Mouse (Mus musculus): ENCODE measurements at regions not wholly inside any gene's neighbourhood (a gene's known extent, or its start where the extent isn't known, plus 50 kb on each side); places are given as distances from the start of the nearest gene placed in this dataset.

GRCm38 (mm10) chr4:7145756-7146155, 1093.1 kb downstream of the Car8 start:
- no peak for DNase-seq (ENCODE audit: low spot score in 2 of 2)

GRCm38 (mm10) chr4:7144215-7144614, 1094.6 kb downstream of the Car8 start:
- DNase-seq (ENCODE audit: low spot score in 2 of 2), result no peak

GRCm38 (mm10) chr4:7143676-7144075, 1095.2 kb downstream of the Car8 start:
- no peak for DNase-seq (ENCODE audit: low spot score in 2 of 2)

GRCm38 (mm10) chr4:7142781-7143180, 1096.1 kb downstream of the Car8 start:
- no peak for DNase-seq (ENCODE audit: low spot score in 2 of 2)

DNA sequence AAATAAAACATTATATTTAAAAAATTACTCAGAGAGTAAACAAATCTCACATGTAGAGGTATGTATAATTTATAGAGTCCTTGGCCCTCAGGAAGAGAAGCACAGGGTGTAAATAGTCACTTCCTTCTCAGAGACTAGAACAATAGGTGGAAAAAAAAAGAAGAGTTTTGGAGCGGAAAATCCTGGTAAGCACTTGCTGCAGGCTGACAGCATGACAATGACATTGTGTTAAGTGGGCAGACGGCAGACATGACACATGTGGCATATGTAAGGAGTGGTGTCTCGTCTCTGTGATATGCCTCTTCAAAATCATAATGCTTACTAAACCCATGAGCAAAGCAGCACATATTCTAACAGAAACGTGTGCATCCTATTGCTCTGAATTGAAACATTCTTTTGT, 1126.7 kb downstream of the Car8 start:
- DNase-seq (ENCODE audit: low spot score in 2 of 2), result no peak

DNA sequence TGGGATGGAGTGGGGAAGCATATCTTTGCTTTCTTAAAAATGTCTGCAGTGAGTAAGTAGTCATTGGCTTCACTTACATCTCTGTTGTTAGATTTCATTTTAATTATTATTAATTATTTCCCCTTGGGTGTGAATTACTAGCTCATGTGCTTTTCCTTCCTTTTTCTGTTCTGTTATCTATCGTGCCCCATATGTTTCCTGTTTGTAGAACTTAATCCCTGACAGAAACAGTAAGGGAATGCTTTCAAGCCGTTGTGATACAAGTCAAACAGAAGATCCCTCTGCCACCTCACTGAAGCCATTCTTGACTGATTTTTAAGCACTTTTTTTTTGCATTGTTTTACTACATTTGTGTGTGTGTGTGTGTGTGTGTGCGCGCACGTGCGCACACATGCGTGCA, 1145.9 kb downstream of the Car8 start:
- no peak for DNase-seq (ENCODE audit: low spot score in 2 of 2)

GRCm38 (mm10) chr4:7091201-7091814, 1147.5 kb downstream of the Car8 start:
- DNase-seq (ENCODE audit: low spot score in 2 of 2), result no peak

All from gastrocnemius, postnatal 4 days (tissue).